Mouse (Mus musculus) C2C12 (cell line): ENCODE results near the gene Atp8b2.

Source experiments
- CEBPB ChIP-seq: IDR thresholded peaks from one replicate; pipeline ENCODE4 v1.6.1; 2011; ENCODE audit warnings: low read depth, mild to moderate bottlenecking, control low read depth, moderate library complexity
- CTCF ChIP-seq: IDR thresholded peaks from one replicate; pipeline ENCODE4 v1.5.1; 2011; ENCODE audit not compliant: control insufficient read depth, insufficient read depth, insufficient read length
- FOSL1 ChIP-seq: IDR thresholded peaks from one replicate; pipeline ENCODE4 v1.8.0; 2011; ENCODE audit warnings: mild to moderate bottlenecking, low read length; ENCODE audit not compliant: poor library complexity, insufficient read depth, severe bottlenecking
- MAX ChIP-seq: IDR thresholded peaks from one replicate; pipeline ENCODE4 v1.6.1; 2011; ENCODE audit warnings: mild to moderate bottlenecking, control low read depth
- MYOD1 ChIP-seq: IDR thresholded peaks from one replicate; pipeline ENCODE4 v1.6.1; 2011; ENCODE audit warnings: low read depth; ENCODE audit not compliant: control insufficient read depth, insufficient read length
- USF1 ChIP-seq: IDR thresholded peaks from one replicate; pipeline ENCODE4 v1.6.1; 2011; ENCODE audit warnings: low read depth, mild to moderate bottlenecking, control low read depth, moderate library complexity

GRCm38 (mm10) chr3:89914700-89915099, 48.6 kb downstream of the Atp8b2 start:
- TF ChIP-seq CTCF (no peak), FOSL1 (no peak), MAX (no peak), CEBPB (no peak), MYOD1 (no peak), USF1 (no peak)
